Mouse (Mus musculus) testis, postnatal 10 days (tissue): ENCODE data around the gene Olfml2b.

Source experiments
- DNase-seq: peaks from one replicate; pipeline ENCODE4 v3.0.0; 2021; ENCODE audit warnings: low spot score

Olfml2b gene

GRCm38 (mm10) chr1:170731865-170732595 lies 87.7 kb downstream of the Olfml2b start:
- no peak for DNase-seq
